Mouse (Mus musculus) heart, embryonic 16.5 days (tissue): Measurements from ENCODE around the gene Mical3. TPM values are rescaled to one million over a fixed set of nuclear protein-coding genes. Genes with fewer than 3 reads are reported as not detected.

Experiments used
- ATAC-seq: fragments of 200-750 bp; cut with Nextera tagmentation; replicated peaks from 2 replicates; pipeline ENCODE4 v1.8.0; 2017; ENCODE audit warnings: moderate number of reproducible peaks; ENCODE audit not compliant: insufficient read depth, low FRiP score; ENCODE audit errors: extremely low read depth
- H3K27ac ChIP-seq: fragments of 300-500 bp; sonication (generic); 2 replicates; pipeline ENCODE4 v1.5.1; 2014; ENCODE audit warnings: mild to moderate bottlenecking, low read length, control low read depth, moderate library complexity
- H3K27me3 ChIP-seq: fragments of 300-500 bp; sonication (generic); 2 replicates; pipeline ENCODE4 v1.6.1; 2014; ENCODE audit warnings: low read length, mixed read lengths; ENCODE audit not compliant: control insufficient read depth, insufficient read depth
- H3K36me3 ChIP-seq: fragments of 300-500 bp; sonication (generic); 2 replicates; pipeline ENCODE4 v1.6.1; 2014; ENCODE audit not compliant: control insufficient read depth, insufficient read depth
- H3K4me1 ChIP-seq: fragments of 300-500 bp; sonication (generic); 2 replicates; pipeline ENCODE4 v1.6.1; 2014; ENCODE audit warnings: low read length, mixed read lengths; ENCODE audit not compliant: control insufficient read depth, insufficient read depth
- H3K4me2 ChIP-seq: fragments of 300-500 bp; sonication (generic); 2 replicates; pipeline ENCODE4 v1.6.1; 2014; ENCODE audit warnings: low read depth, mild to moderate bottlenecking, control low read depth, low read length
- H3K4me3 ChIP-seq: fragments of 300-500 bp; sonication (generic); 2 replicates; pipeline ENCODE4 v1.5.1; 2014; ENCODE audit warnings: mild to moderate bottlenecking, control low read depth, low read length
- H3K9ac ChIP-seq: fragments of 300-500 bp; sonication (generic); 2 replicates; pipeline ENCODE4 v1.6.1; 2014; ENCODE audit warnings: low read length, control low read depth
- H3K9me3 ChIP-seq: fragments of 300-500 bp; sonication (generic); replicated peaks from 2 replicates; pipeline ENCODE4 v1.6.1; 2016; ENCODE audit warnings: low read length; ENCODE audit not compliant: control insufficient read depth
- WGBS: fragments of 180-500 bp; shearing (Covaris S2); extraction: QIAGEN DNeasy Blood & Tissue Kit; methylation state at CpG from one replicate; pipeline ENCODE4 v1.1.7; 2014; 5-methylcytosine and 5-hydroxymethylcytosine counted together
- polyA plus RNA-seq: library from polyadenylated mRNA; unstranded; fragments of >200 nt; fragmentation: Nextera tagmentation; extraction: Ambion mirVana; gene quantifications from 2 replicates; pipeline ENCODE4 v1.2.1, GENCODE M21; 2015

Gene Mical3
- polyA plus RNA-seq, 1 experiment from 2014 or later, result 27.2 TPM

GRCm38 (mm10) chr6:120996607-120997006 lies 134.2 kb downstream of the Mical3 start:
- H3K4me1 ChIP-seq, result peaks cover 28% of the 10 kb centered on the region
- no peaks in the 10 kb centered on the region for H3K27me3 ChIP-seq
- 83% methylated on average over 6 of the region's 6 CpGs for WGBS
- H3K9me3 ChIP-seq, result no peaks in the 10 kb centered on the region
- no peak overlapping the region for H3K27ac ChIP-seq
- no peak for ATAC-seq
- H3K4me2 ChIP-seq, result no peak overlapping the region
- H3K9ac ChIP-seq, result no peak overlapping the region
- no peak overlapping the region for H3K4me3 ChIP-seq
- peaks cover 15% of the 10 kb centered on the region for H3K36me3 ChIP-seq

GRCm38 (mm10) chr6:120995541-120995940 lies 135.3 kb downstream of the Mical3 start:
- Histone ChIP-seq H3K4me2 (no peak overlapping the region), H3K4me1 (peaks cover 24% of the 10 kb centered on the region), H3K36me3 (peaks cover 6% of the 10 kb centered on the region; the same call in 1 of the 2 replicates), H3K9me3 (no peaks in the 10 kb centered on the region), H3K27ac (no peak overlapping the region), H3K4me3 (no peak overlapping the region), H3K27me3 (no peaks in the 10 kb centered on the region), H3K9ac (no peak overlapping the region)
- WGBS, result 84% methylated on average over 9 of the region's 9 CpGs
- no peak for ATAC-seq

- Histone ChIP-seq H3K27ac (no peak overlapping the region), H3K36me3 (peaks cover 6% of the 10 kb centered on the region; the same call in 1 of the 2 replicates), H3K27me3 (no peaks in the 10 kb centered on the region), H3K4me1 (peaks cover 29% of the 10 kb centered on the region), H3K4me3 (no peak overlapping the region), H3K4me2 (no peak overlapping the region), H3K9me3 (no peaks in the 10 kb centered on the region), H3K9ac (no peak overlapping the region)
- no peak for ATAC-seq
- 31% methylated on average over 6 of the region's 6 CpGs for WGBS
Measured at GRCm38 (mm10) chr6:120991857-120992256, 138.9 kb downstream of the Mical3 start.

DNA sequence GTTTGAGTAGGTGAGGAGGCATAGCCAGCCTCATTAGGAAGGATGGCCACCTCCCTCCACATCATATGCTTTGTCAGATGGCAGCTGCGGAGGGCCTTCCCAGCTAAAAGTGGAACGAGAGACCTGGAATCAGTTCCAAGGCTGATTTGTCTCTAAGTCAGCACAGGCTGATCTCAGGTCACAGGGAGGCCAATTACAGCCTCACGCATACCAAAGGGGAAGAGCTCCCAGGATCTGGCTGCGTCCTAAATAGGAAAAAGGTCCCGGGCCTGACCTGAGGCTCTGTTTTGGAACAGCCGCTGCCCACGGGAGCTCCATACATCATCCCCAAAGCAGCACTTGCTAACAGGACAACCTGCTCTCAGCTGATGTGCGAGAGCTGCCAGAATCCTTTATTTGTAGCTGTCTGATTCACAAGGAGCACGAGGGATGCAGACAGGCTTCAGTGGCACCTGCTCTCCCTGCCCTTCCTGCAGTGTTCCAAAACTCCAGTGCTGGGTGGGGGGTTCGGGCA lies 143.2 kb downstream of the Mical3 start:
- ATAC-seq, result peak; percentile 85
- Histone ChIP-seq H3K9ac (0 out of 2 replicates have a peak overlapping the region, but pooled peaks have one; percentile 43), H3K36me3 (0 out of 2 replicates have a peak, but pooled peaks cover 6% of the 10 kb centered on the region), H3K4me3 (no peak overlapping the region), H3K27ac (peak overlapping the region; percentile 96), H3K4me2 (no peak overlapping the region), H3K9me3 (no peaks in the 10 kb centered on the region), H3K27me3 (no peaks in the 10 kb centered on the region), H3K4me1 (peaks cover 39% of the 10 kb centered on the region)
- 29% methylated on average over 10 of the region's 10 CpGs for WGBS

DNA sequence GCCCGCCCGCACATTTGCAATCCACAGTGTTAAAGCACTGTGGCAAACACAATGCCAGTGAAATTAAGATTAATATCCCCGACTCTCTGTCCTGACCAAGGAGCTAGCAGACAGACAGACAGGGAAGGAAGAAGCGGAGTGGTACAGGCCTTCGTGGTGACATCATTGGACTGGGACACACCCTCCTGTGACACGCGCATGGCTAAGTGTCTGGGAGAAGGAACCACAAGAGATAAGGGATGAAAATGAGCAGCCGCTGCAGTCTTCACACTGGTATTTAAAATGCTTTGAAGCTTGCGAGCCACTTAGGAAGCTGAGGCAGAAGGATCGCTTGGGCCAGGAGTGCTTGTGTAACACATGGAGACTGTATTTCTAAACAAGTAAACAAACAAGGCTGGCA lies 143.6 kb downstream of the Mical3 start:
- no peak overlapping the region for H3K4me3 ChIP-seq
- H3K27me3 ChIP-seq, result no peaks in the 10 kb centered on the region
- H3K9me3 ChIP-seq, result no peaks in the 10 kb centered on the region
- ATAC-seq, result 0 out of 2 replicates have a peak, but pooled peaks have one; percentile 13
- WGBS, result 38% methylated on average over 10 of the region's 10 CpGs
- H3K4me2 ChIP-seq, result no peak overlapping the region
- H3K36me3 ChIP-seq, result peaks cover 10% of the 10 kb centered on the region
- H3K4me1 ChIP-seq, result peaks cover 37% of the 10 kb centered on the region
- peak overlapping the region; percentile 43; the same call in 1 of the 2 replicates for H3K9ac ChIP-seq
- H3K27ac ChIP-seq, result peak overlapping the region; percentile 96

- Histone ChIP-seq H3K4me3 (no peak overlapping the region), H3K27me3 (no peaks in the 10 kb centered on the region), H3K9ac (no peak overlapping the region), H3K9me3 (no peaks in the 10 kb centered on the region), H3K4me1 (peaks cover 32% of the 10 kb centered on the region), H3K36me3 (peaks cover 19% of the 10 kb centered on the region), H3K27ac (peak overlapping the region; percentile 96), H3K4me2 (no peak overlapping the region)
- ATAC-seq, result no peak
- WGBS, result 79% methylated on average over 3 of the region's 3 CpGs
Measured at GRCm38 (mm10) chr6:120986172-120986571, 144.6 kb downstream of the Mical3 start.

GRCm38 (mm10) chr6:120982314-120982713 lies 148.5 kb downstream of the Mical3 start:
- peaks cover 29% of the 10 kb centered on the region for H3K36me3 ChIP-seq
- H3K9me3 ChIP-seq, result no peaks in the 10 kb centered on the region
- H3K9ac ChIP-seq, result no peak overlapping the region
- peaks cover 27% of the 10 kb centered on the region for H3K4me1 ChIP-seq
- ATAC-seq, result no peak
- no peak overlapping the region for H3K4me2 ChIP-seq
- WGBS, result 88% methylated on average over 13 of the region's 13 CpGs
- no peak overlapping the region for H3K27ac ChIP-seq
- H3K27me3 ChIP-seq, result no peaks in the 10 kb centered on the region
- no peak overlapping the region for H3K4me3 ChIP-seq

DNA sequence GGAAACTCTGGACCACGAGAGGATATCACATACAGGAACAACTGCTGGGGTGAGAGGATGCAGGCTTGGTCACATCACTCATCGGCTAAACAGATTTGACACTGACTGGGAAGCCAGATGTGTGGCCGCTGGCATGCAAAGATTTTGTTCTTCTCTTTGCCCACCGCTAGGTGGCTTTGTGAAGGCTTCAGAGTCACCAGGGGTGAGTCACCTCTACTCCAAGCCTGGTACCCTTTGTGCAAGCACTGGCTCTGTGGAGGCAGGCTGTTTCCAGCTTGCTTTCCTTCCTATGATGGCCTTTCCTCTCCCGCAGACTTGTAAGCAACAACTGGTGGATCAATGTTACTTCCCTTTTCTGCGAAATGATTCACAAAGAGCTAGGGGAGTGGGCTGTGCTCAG lies 149.3 kb downstream of the Mical3 start:
- Histone ChIP-seq H3K36me3 (peaks cover 29% of the 10 kb centered on the region), H3K9ac (no peak overlapping the region)
- WGBS, result 56% methylated on average over 6 of the region's 6 CpGs

DNA sequence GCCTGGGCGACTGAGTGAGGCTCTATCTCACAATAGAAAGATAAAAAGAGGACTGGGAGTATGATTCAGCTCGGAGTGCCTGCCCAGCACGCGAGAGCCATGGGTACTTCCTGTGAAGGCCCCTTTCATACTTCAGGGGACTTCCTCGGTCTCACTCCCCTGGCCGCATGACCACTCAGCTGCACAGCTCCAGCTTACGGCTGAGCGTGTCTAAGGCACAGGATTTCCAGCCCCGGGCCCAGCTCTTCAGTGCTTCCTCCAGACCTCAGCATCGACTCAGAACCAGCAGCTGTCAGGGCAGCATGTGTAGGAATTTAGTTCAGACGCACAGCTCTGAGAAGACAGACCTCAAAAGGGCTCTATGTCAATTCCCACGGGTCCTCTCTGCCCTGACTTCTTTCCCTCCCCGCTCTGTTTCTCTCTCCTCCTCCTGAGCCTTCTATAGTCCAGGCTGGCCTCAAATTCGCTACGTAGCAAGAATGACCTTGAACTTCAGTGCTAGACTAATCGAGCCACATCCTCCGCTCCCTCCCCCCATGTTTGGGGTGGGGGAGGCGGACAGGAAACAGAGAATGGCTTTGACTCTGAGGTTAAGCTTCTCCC lies 152.7 kb downstream of the Mical3 start:
- H3K9me3 ChIP-seq, result no peaks in the 10 kb centered on the region
- H3K4me3 ChIP-seq, result no peak overlapping the region
- H3K9ac ChIP-seq, result peak overlapping the region; percentile 64
- H3K4me2 ChIP-seq, result no peak overlapping the region; the same call in 1 of the 2 replicates
- ATAC-seq, result peak; percentile 30; the same call in 1 of the 2 replicates
- peaks cover 27% of the 10 kb centered on the region for H3K36me3 ChIP-seq
- WGBS, result 19% methylated on average over 18 of the region's 18 CpGs
- H3K27ac ChIP-seq, result peak overlapping the region; percentile 77
- peaks cover 12% of the 10 kb centered on the region for H3K4me1 ChIP-seq
- H3K27me3 ChIP-seq, result no peaks in the 10 kb centered on the region

More for the DNA sequence above, 149.3 kb downstream of the Mical3 start:
- no peak for ATAC-seq
- Histone ChIP-seq H3K4me1 (peaks cover 19% of the 10 kb centered on the region), H3K9me3 (no peaks in the 10 kb centered on the region), H3K27ac (no peak overlapping the region), H3K4me3 (no peak overlapping the region), H3K4me2 (no peak overlapping the region), H3K27me3 (no peaks in the 10 kb centered on the region)
